Mouse (Mus musculus) testis, adult 2 months (tissue): ENCODE results near the gene Olfr1116. TPM values are rescaled to one million over a fixed set of nuclear protein-coding genes. Genes with fewer than 3 reads are reported as not detected.
"Not testable (repeated sequence)": the region's sequence is repeated elsewhere in the genome, so short reads cannot be mapped to it uniquely, and the experiment has no call there.

Experiments used
- H3K27ac ChIP-seq: fragments of 200-500 bp; 2 replicates; pipeline ENCODE4 v1.5.1; 2012; ENCODE audit warnings: low read depth, low read length; ENCODE audit not compliant: control insufficient read depth, insufficient read depth
- H3K27me3 ChIP-seq: fragments of 200-500 bp; 2 replicates; pipeline ENCODE4 v1.6.1; 2012; ENCODE audit warnings: mild to moderate bottlenecking, low read length, moderate library complexity; ENCODE audit not compliant: control insufficient read depth, insufficient read depth
- H3K36me3 ChIP-seq: fragments of 200-500 bp; 2 replicates; pipeline ENCODE4 v1.6.1; 2012; ENCODE audit warnings: mild to moderate bottlenecking, low read length; ENCODE audit not compliant: control insufficient read depth, insufficient read depth
- H3K4me1 ChIP-seq: fragments of 200-500 bp; 2 replicates; pipeline ENCODE4 v1.6.1; 2012; ENCODE audit warnings: low read length; ENCODE audit not compliant: control insufficient read depth, insufficient read depth
- H3K4me3 ChIP-seq: fragments of 200-500 bp; 2 replicates; pipeline ENCODE4 v1.5.1; 2012; ENCODE audit warnings: low read depth, mild to moderate bottlenecking, low read length, moderate library complexity, mixed read lengths; ENCODE audit not compliant: control insufficient read depth
- CTCF ChIP-seq: fragments of 200-500 bp; IDR thresholded peaks from 2 replicates; pipeline ENCODE4 v1.5.1; 2012; ENCODE audit warnings: low read depth, mild to moderate bottlenecking, inconsistent platforms, low read length, moderate library complexity; ENCODE audit not compliant: control insufficient read depth, insufficient read depth, insufficient replicate concordance
- POLR2A ChIP-seq: fragments of 200-500 bp; IDR thresholded peaks from 2 replicates; pipeline ENCODE4 v1.6.1; 2012; ENCODE audit warnings: low read depth, mild to moderate bottlenecking, inconsistent platforms, low read length, moderate library complexity; ENCODE audit not compliant: control insufficient read depth
- polyA plus RNA-seq: library from polyadenylated mRNA; depleted of rRNA; stranded (reverse); fragments of >200 nt; gene quantifications from 2 replicates; pipeline ENCODE4 v1.2.3, GENCODE M21; 2012; rRNA removed

Olfr1116 gene
- polyA plus RNA-seq: not detected in 2 replicates

DNA sequence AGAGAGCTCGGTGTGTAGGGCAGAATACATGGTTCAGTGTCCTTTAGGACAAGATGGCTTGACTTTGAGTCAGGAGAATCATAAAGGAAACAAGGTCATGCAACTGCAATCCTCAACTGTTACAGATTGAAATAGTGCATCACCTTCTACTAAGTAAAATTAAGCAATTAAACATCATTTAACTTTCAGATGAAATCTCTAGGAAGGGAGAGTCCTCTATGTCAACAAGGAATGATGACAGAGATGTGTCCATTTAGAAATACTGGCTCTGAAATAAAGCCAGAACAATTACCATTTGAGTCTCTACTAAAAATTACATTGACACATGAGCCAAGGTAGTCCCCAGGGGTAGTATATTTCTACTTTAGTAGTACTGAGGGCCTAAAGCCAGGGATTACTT is at the start of gene Olfr1116:
TSS of gene Olfr1116 (plus strand) at position 301 of the 400 bp plus-strand sequence.
- no peaks in the 10 kb centered on the region for H3K27me3 ChIP-seq
- H3K4me1 ChIP-seq: no peaks in the 10 kb centered on the region
- H3K4me3 ChIP-seq: no peak within 1 kb of the TSS
- H3K36me3 ChIP-seq: no peaks in the 10 kb centered on the region
- TF ChIP-seq CTCF (no peak), POLR2A (no peak)
- no peak within 1 kb of the TSS for H3K27ac ChIP-seq

- Histone ChIP-seq H3K4me3 (no peak within 1 kb of the TSS), H3K27me3 (no peaks in the 10 kb centered on the region), H3K27ac (no peak within 1 kb of the TSS), H3K4me1 (no peaks in the 10 kb centered on the region), H3K36me3 (no peaks in the 10 kb centered on the region)
- TF ChIP-seq POLR2A: no peak
- TF ChIP-seq CTCF: no peak
Observed at GRCm38 (mm10) chr2:87247713-87248112, 19.6 kb upstream of the Olfr1116 start, which contains the start of gene Olfr1115. TSS of gene Olfr1115 (plus strand) at chr2:87248013.

DNA sequence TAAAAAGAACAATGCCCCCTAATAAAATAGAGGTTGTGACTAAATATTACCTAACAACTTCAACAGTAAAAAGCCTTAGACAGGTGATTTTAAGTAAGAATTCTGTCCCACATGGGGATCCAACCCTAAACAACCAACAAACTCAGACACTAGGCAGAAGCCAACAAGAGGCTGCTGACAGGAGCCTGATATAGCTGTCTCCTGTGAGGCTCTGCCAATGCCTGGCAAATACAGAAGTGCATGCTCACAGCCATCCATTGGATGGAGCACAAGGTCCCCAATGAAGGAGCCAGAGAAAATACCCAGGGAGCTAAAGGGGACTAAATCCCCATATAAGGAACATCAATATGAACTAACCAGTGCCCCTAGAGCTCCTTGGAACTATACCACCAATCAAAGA is 26.6 kb downstream of the Olfr1116 start:
- H3K36me3 ChIP-seq, H3K4me3 ChIP-seq, H3K27me3 ChIP-seq, H3K4me1 ChIP-seq, H3K27ac ChIP-seq: not testable (repeated sequence)

GRCm38 (mm10) chr2:87307281-87307680 is 39.9 kb downstream of the Olfr1116 start, which contains the start of gene Olfr1118:
TSS of gene Olfr1118 (plus strand) at chr2:87307581.
- H3K36me3 ChIP-seq: no peaks in the 10 kb centered on the region
- H3K27me3 ChIP-seq: no peaks in the 10 kb centered on the region
- H3K27ac ChIP-seq: no peak within 1 kb of the TSS
- H3K4me3 ChIP-seq: no peak within 1 kb of the TSS
- no peaks in the 10 kb centered on the region for H3K4me1 ChIP-seq
- TF ChIP-seq CTCF: no peak

Other genes starting within 250 kb of the Olfr1116 start
- gene Olfr1104, start 240.5 kb upstream of the Olfr1116 start, polyA plus RNA-seq: not detected in 2 replicates
- gene Olfr1105, start 231.0 kb upstream of the Olfr1116 start, polyA plus RNA-seq: not detected in 2 replicates
- gene Olfr1106, start 215.3 kb upstream of the Olfr1116 start, polyA plus RNA-seq: not detected in 2 replicates
- not detected in 2 replicates for gene Olfr1107, start 191.7 kb upstream of the Olfr1116 start, polyA plus RNA-seq
- gene Olfr1109, start 171.5 kb upstream of the Olfr1116 start, polyA plus RNA-seq: not detected in 2 replicates
- gene Olfr259, start 153.0 kb upstream of the Olfr1116 start, polyA plus RNA-seq: not detected in 2 replicates
- not detected in 2 replicates for gene Olfr1110, start 127.2 kb upstream of the Olfr1116 start, polyA plus RNA-seq
- not detected in 2 replicates for gene Olfr1111, start 114.9 kb upstream of the Olfr1116 start, polyA plus RNA-seq
- not detected in 2 replicates for gene Olfr1112, start 79.7 kb upstream of the Olfr1116 start, polyA plus RNA-seq
- gene Olfr1113, start 58.6 kb upstream of the Olfr1116 start, polyA plus RNA-seq: not detected in 2 replicates
- not detected in 2 replicates for gene Olfr1115, start 19.5 kb upstream of the Olfr1116 start, polyA plus RNA-seq
- not detected in 2 replicates for gene Olfr1118, start 40.0 kb downstream of the Olfr1116 start, polyA plus RNA-seq
- not detected in 2 replicates for gene Olfr1120, start 87.3 kb downstream of the Olfr1116 start, polyA plus RNA-seq
- gene Olfr1121, start 102.4 kb downstream of the Olfr1116 start, polyA plus RNA-seq: not detected in 2 replicates
- gene Olfr1122, start 118.3 kb downstream of the Olfr1116 start, polyA plus RNA-seq: not detected in 2 replicates
- not detected in 2 replicates for gene Olfr1123, start 149.1 kb downstream of the Olfr1116 start, polyA plus RNA-seq
- not detected in 2 replicates for gene Olfr1124, start 162.7 kb downstream of the Olfr1116 start, polyA plus RNA-seq
- gene Olfr1126, start 186.4 kb downstream of the Olfr1116 start, polyA plus RNA-seq: not detected in 2 replicates
- gene Pramel7, start 229.6 kb downstream of the Olfr1116 start, polyA plus RNA-seq: 0.13 and 0.21 TPM in 2 replicates
- gene Pramel6, start 239.0 kb downstream of the Olfr1116 start, polyA plus RNA-seq: not detected in 2 replicates